ENCODE assay signal across 8 mouse cellular contexts in genomic region chr7:142516221-142516978, GRCm38 (mm10). TPM values are rescaled to one million over a fixed set of nuclear protein-coding genes. Genes with fewer than 3 reads are reported as not detected.
A peak's percentile ranks its signal among the peaks of the same experiment; 100 is the strongest.
DNase-seq lines count a peak whose midpoint lies in the region; ATAC-seq and TF ChIP-seq lines count a peak whose summit lies in the region.

No protein-coding gene starts in this region.

- no peaks in the 10 kb centered on the region for H3K9me3 ChIP-seq in liver, embryonic 13.5 days (replicated peaks)

- TF ChIP-seq CTCF in gastrocnemius, adult 2 months (IDR thresholded peaks at IDR 0.05), result no peak

- no peak overlapping the region for H3K4me2 ChIP-seq in liver, embryonic 13.5 days

- 0 out of 2 replicates have a peak, but pooled peaks cover 2% of the 10 kb centered on the region for H3K27me3 ChIP-seq in liver, embryonic 13.5 days

- no peaks in the 10 kb centered on the region for H3K36me3 ChIP-seq in liver, embryonic 13.5 days

- ATAC-seq in liver, embryonic 13.5 days (ENCODE audit: low read depth), result no peak
- ATAC-seq in frontal cortex, adult (ENCODE audit: low TSS enrichment), result no peak

- H3K4me1 ChIP-seq in liver, embryonic 13.5 days (replicated peaks), result no peaks in the 10 kb centered on the region

- no peak overlapping the region for H3K9ac ChIP-seq in liver, embryonic 13.5 days

- no peak overlapping the region for H3K4me3 ChIP-seq in gastrocnemius, adult 2 months
- H3K4me3 ChIP-seq in liver, embryonic 13.5 days (replicated peaks), result no peak overlapping the region

- H3K27ac ChIP-seq in gastrocnemius, adult 2 months, result peak overlapping the region; percentile 43
- peak overlapping the region; percentile 23; the same call in 1 of the 2 replicates for H3K27ac ChIP-seq in liver, embryonic 13.5 days

- WGBS in liver, embryonic 13.5 days (ENCODE audit: insufficient replicate concordance), result 54% methylated on average over 21 of the region's 21 CpGs

- intact Hi-C loops in gastrocnemius, adult 2 months (cut with DNase I), result no loop called here

- peak; percentile 70 for DNase-seq in gastrocnemius, adult 2 months
- DNase-seq in gastrocnemius, postnatal 4 days (ENCODE audit: low spot score in 2 of 2), result no peak
- peak; percentile 51 for DNase-seq in lung, postnatal 10 days
- DNase-seq in lung, adult 18-20 months, result no peak
- no peak for DNase-seq in liver, embryonic 13.5 days
- no peak for DNase-seq in layer of hippocampus, postnatal 36 days
- DNase-seq in right cerebral cortex, postnatal 4 days, result no peak

RNA-seq across cellular contexts. Expression of gene Mrpl23, which starts 16.1 kb away (rescaled TPM):
- 1 to 10 TPM in 1 of 2 experiments, under 1 TPM in 1; 0.89 to 1.4 TPM for total RNA-seq in gastrocnemius, adult 2 months (2021)
- 1 to 10 TPM; 6.3 to 9.4 TPM for total RNA-seq in gastrocnemius, postnatal 4 days (2021)
- 11.3 and 12.2 TPM in 2 replicates for polyA plus RNA-seq in liver, embryonic 13.5 days (2015; fragmentation: Nextera tagmentation; extraction: Ambion mirVana)
- total RNA-seq in layer of hippocampus, postnatal 36 days (2021), result 10 to 100 TPM in 1 of 2 experiments, 1 to 10 TPM in 1; 4.8 to 13.8 TPM

RNA-seq across cellular contexts. Expression of gene Tnnt3, which starts 17.8 kb away (rescaled TPM):
- over 10,000 TPM; 28,899 to 38,022 TPM for total RNA-seq in gastrocnemius, adult 2 months (2021)
- over 10,000 TPM in 1 of 2 experiments, 1,000 to 10,000 TPM in 1; 9,881 to 10,830 TPM for total RNA-seq in gastrocnemius, postnatal 4 days (2021)
- 1.6 and 2.6 TPM in 2 replicates for polyA plus RNA-seq in liver, embryonic 13.5 days (2015; fragmentation: Nextera tagmentation; extraction: Ambion mirVana)
- not detected for total RNA-seq in layer of hippocampus, postnatal 36 days (2021)

RNA-seq across cellular contexts. Expression of gene Lsp1, which starts 55.8 kb away (rescaled TPM):
- total RNA-seq in gastrocnemius, adult 2 months (2021), result 10 to 100 TPM; 25.8 to 47.3 TPM
- total RNA-seq in gastrocnemius, postnatal 4 days (2021), result 10 to 100 TPM; 26.3 to 28.7 TPM
- polyA plus RNA-seq in liver, embryonic 13.5 days (2015; fragmentation: Nextera tagmentation; extraction: Ambion mirVana), result 14.2 and 15.5 TPM in 2 replicates
- 1 to 10 TPM; 1.2 to 3.4 TPM for total RNA-seq in layer of hippocampus, postnatal 36 days (2021)

Comparison
In these comparisons a context has a peak if more than half of its experiments do, and no peak if none do; other contexts are left out.
1. DNase-seq: peak in gastrocnemius, adult 2 months (single experiment) and lung, postnatal 10 days (single experiment); none in gastrocnemius, postnatal 4 days (0 of 2), lung, adult 18-20 months (0 of 2), liver, embryonic 13.5 days (single experiment), layer of hippocampus, postnatal 36 days (0 of 2) and right cerebral cortex, postnatal 4 days (single experiment).
2. RNA of gene Tnnt3, which starts 17.8 kb away (total RNA-seq): 28,899 to 38,022 TPM in gastrocnemius, adult 2 months and 9,881 to 10,830 TPM in gastrocnemius, postnatal 4 days; not detected in layer of hippocampus, postnatal 36 days; every median in the first group is over 1,000 times any median in the second.
3. RNA of gene Lsp1, which starts 55.8 kb away (total RNA-seq): 25.8 to 47.3 TPM in gastrocnemius, adult 2 months and 26.3 to 28.7 TPM in gastrocnemius, postnatal 4 days; 1.2 to 3.4 TPM in layer of hippocampus, postnatal 36 days; every median in the first group is over 4 times any median in the second.